Mouse (Mus musculus) liver, embryonic 14.5 days (tissue): ENCODE results near the gene Lrrfip2.

Experiments
- CTCF ChIP-seq: IDR thresholded peaks from 2 replicates; pipeline ENCODE4 v1.5.1; 2016; ENCODE audit warnings: antibody characterized with exemption, low read depth, control low read depth
- EP300 ChIP-seq: IDR thresholded peaks from 2 replicates; pipeline ENCODE4 v1.6.1; 2016; ENCODE audit warnings: antibody characterized with exemption, low read depth

- no peak for TF ChIP-seq EP300
- no peak for TF ChIP-seq CTCF
These were observed 99.0 kb downstream of the Lrrfip2 start for GRCm38 (mm10) chr9:111216424-111216823.
